Mouse (Mus musculus): ENCODE results near the gene Gpatch8.
A peak's percentile ranks its signal among the peaks of the same experiment; 100 is the strongest.

DNA sequence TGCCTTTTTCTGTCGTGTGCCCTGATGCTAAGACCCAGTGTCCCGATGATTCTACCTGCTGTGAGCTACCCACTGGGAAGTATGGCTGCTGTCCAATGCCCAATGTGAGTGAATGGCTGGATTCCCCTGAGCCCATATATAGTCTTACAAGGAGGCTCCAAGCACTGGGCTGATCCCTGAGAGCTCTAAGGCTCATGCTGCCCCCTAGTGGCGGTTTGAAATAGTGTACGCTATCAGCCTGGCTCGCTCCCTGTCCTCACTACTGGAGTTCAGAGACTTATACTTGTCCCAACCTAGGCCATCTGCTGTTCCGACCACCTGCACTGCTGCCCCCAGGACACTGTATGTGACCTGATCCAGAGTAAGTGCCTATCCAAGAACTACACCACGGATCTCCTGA lies 121.8 kb downstream of the Gpatch8 start:
- TF ChIP-seq CTCF (IDR thresholded peaks at IDR 0.05; ENCODE audit: extremely low read depth, insufficient read length, insufficient replicate concordance, low read depth, low read length) = peak; percentile 79; the same call in 1 of the 2 replicates
- TF ChIP-seq POLR2A (IDR thresholded peaks at IDR 0.05; ENCODE audit: low read depth, low read length) = no peak; the same call in 1 of the 2 replicates
